Mouse (Mus musculus): Measurements from ENCODE around the gene Rcc1l. TPM values are rescaled to one million over a fixed set of nuclear protein-coding genes. Genes with fewer than 3 reads are reported as not detected.

Rcc1l gene
- polyA plus RNA-seq, 1 experiment, result 10.7 TPM

- TF ChIP-seq POLR2A (IDR thresholded peaks at IDR 0.05; ENCODE audit: low read depth, low read length) (no peak), CTCF (IDR thresholded peaks at IDR 0.05; ENCODE audit: extremely low read depth, insufficient read depth, insufficient read length, insufficient replicate concordance) (no peak)
- no peak overlapping the region for H3K4me3 ChIP-seq (ENCODE audit: extremely low read depth, insufficient read depth, insufficient read length)
- H3K27me3 ChIP-seq (ENCODE audit: control insufficient read depth, insufficient read depth, low read length), result no peaks in the 10 kb centered on the region
- no peaks in the 10 kb centered on the region for H3K4me1 ChIP-seq (ENCODE audit: control insufficient read depth, insufficient read depth, insufficient read length)
- WGBS, result 81% methylated on average over 8 of the region's 8 CpGs
- no peaks in the 10 kb centered on the region for H3K36me3 ChIP-seq (ENCODE audit: control insufficient read depth, insufficient read depth, low read length)
- DNase-seq (ENCODE audit: low read depth in 1 of 2, low spot score in 2 of 2), result no peak
- no peak overlapping the region for H3K27ac ChIP-seq (ENCODE audit: insufficient read depth, low read length)
Observed at GRCm38 (mm10) chr5:134105829-134106228, 70.7 kb downstream of the Rcc1l start.

GRCm38 (mm10) chr5:134102720-134103119 is 73.9 kb downstream of the Rcc1l start:
- Histone ChIP-seq H3K27me3 (ENCODE audit: control insufficient read depth, insufficient read depth, low read length) (no peaks in the 10 kb centered on the region), H3K4me3 (ENCODE audit: extremely low read depth, insufficient read depth, insufficient read length) (no peak overlapping the region), H3K36me3 (ENCODE audit: control insufficient read depth, insufficient read depth, low read length) (no peaks in the 10 kb centered on the region), H3K4me1 (ENCODE audit: control insufficient read depth, insufficient read depth, insufficient read length) (peaks cover 3% of the 10 kb centered on the region; the same call in 1 of the 2 replicates), H3K27ac (ENCODE audit: insufficient read depth, low read length) (no peak overlapping the region)
- no peak for DNase-seq (ENCODE audit: low read depth in 1 of 2, low spot score in 2 of 2)
- TF ChIP-seq POLR2A (IDR thresholded peaks at IDR 0.05; ENCODE audit: low read depth, low read length) (no peak), CTCF (IDR thresholded peaks at IDR 0.05; ENCODE audit: extremely low read depth, insufficient read depth, insufficient read length, insufficient replicate concordance) (no peak)
- WGBS, result 48% methylated on average over 6 of the region's 6 CpGs

GRCm38 (mm10) chr5:134101883-134102282 is 74.7 kb downstream of the Rcc1l start:
- no peak overlapping the region for H3K4me3 ChIP-seq (ENCODE audit: extremely low read depth, insufficient read depth, insufficient read length)
- DNase-seq (ENCODE audit: low read depth in 1 of 2, low spot score in 2 of 2), result no peak
- no peak overlapping the region for H3K27ac ChIP-seq (ENCODE audit: insufficient read depth, low read length)
- WGBS, result 80% methylated on average over 5 of the region's 5 CpGs
- peaks cover 3% of the 10 kb centered on the region; the same call in 1 of the 2 replicates for H3K4me1 ChIP-seq (ENCODE audit: control insufficient read depth, insufficient read depth, insufficient read length)
- no peaks in the 10 kb centered on the region for H3K27me3 ChIP-seq (ENCODE audit: control insufficient read depth, insufficient read depth, low read length)
- TF ChIP-seq CTCF (IDR thresholded peaks at IDR 0.05; ENCODE audit: extremely low read depth, insufficient read depth, insufficient read length, insufficient replicate concordance) (no peak), POLR2A (IDR thresholded peaks at IDR 0.05; ENCODE audit: low read depth, low read length) (no peak)
- no peaks in the 10 kb centered on the region for H3K36me3 ChIP-seq (ENCODE audit: control insufficient read depth, insufficient read depth, low read length)

- Histone ChIP-seq H3K4me1 (ENCODE audit: control insufficient read depth, insufficient read depth, insufficient read length) (peaks cover 3% of the 10 kb centered on the region; the same call in 1 of the 2 replicates), H3K4me3 (ENCODE audit: extremely low read depth, insufficient read depth, insufficient read length) (no peak overlapping the region), H3K27ac (ENCODE audit: insufficient read depth, low read length) (no peak overlapping the region), H3K36me3 (ENCODE audit: control insufficient read depth, insufficient read depth, low read length) (no peaks in the 10 kb centered on the region), H3K27me3 (ENCODE audit: control insufficient read depth, insufficient read depth, low read length) (no peaks in the 10 kb centered on the region)
- WGBS, result 89% methylated on average over 5 of the region's 5 CpGs
- no peak for DNase-seq (ENCODE audit: low read depth in 1 of 2, low spot score in 2 of 2)
- no peak for TF ChIP-seq CTCF (IDR thresholded peaks at IDR 0.05; ENCODE audit: extremely low read depth, insufficient read depth, insufficient read length, insufficient replicate concordance)
- no peak for TF ChIP-seq POLR2A (IDR thresholded peaks at IDR 0.05; ENCODE audit: low read depth, low read length)
Observed at GRCm38 (mm10) chr5:134101322-134101721, 75.3 kb downstream of the Rcc1l start.

- H3K4me1 ChIP-seq (ENCODE audit: control insufficient read depth, insufficient read depth, insufficient read length), result peaks cover 3% of the 10 kb centered on the region; the same call in 1 of the 2 replicates
- H3K36me3 ChIP-seq (ENCODE audit: control insufficient read depth, insufficient read depth, low read length), result no peaks in the 10 kb centered on the region
- no peak overlapping the region; the same call in none of the 2 replicates for H3K4me3 ChIP-seq (ENCODE audit: extremely low read depth, insufficient read depth, insufficient read length)
- TF ChIP-seq POLR2A (IDR thresholded peaks at IDR 0.05; ENCODE audit: low read depth, low read length) (no peak), CTCF (IDR thresholded peaks at IDR 0.05; ENCODE audit: extremely low read depth, insufficient read depth, insufficient read length, insufficient replicate concordance) (no peak)
- no peak for DNase-seq (ENCODE audit: low read depth in 1 of 2, low spot score in 2 of 2)
- no peak overlapping the region for H3K27ac ChIP-seq (ENCODE audit: insufficient read depth, low read length)
- WGBS, result 18% methylated on average over 17 of the region's 17 CpGs
- H3K27me3 ChIP-seq (ENCODE audit: control insufficient read depth, insufficient read depth, low read length), result no peaks in the 10 kb centered on the region
Observed at GRCm38 (mm10) chr5:134100232-134100771, 76.3 kb downstream of the Rcc1l start.

GRCm38 (mm10) chr5:134099496-134100211 is 76.9 kb downstream of the Rcc1l start, which contains the start of gene Castor2:
Castor2 (plus strand) TSS chr5:134099711.
- peak; percentile 66 to 85 for DNase-seq (ENCODE audit: low read depth in 1 of 2, low spot score in 2 of 2)
- H3K27ac ChIP-seq (ENCODE audit: insufficient read depth, low read length), result no peak within 1 kb of the TSS; the same call in 1 of the 2 replicates
- TF ChIP-seq CTCF (IDR thresholded peaks at IDR 0.05; ENCODE audit: extremely low read depth, insufficient read depth, insufficient read length, insufficient replicate concordance), result no peak
- TF ChIP-seq POLR2A (IDR thresholded peaks at IDR 0.05; ENCODE audit: low read depth, low read length), result no peak
- no peaks in the 10 kb centered on the region for H3K36me3 ChIP-seq (ENCODE audit: control insufficient read depth, insufficient read depth, low read length)
- H3K27me3 ChIP-seq (ENCODE audit: control insufficient read depth, insufficient read depth, low read length), result no peaks in the 10 kb centered on the region
- WGBS, result 0% methylated on average over 57 of the region's 58 CpGs
- peaks cover 3% of the 10 kb centered on the region; the same call in 1 of the 2 replicates for H3K4me1 ChIP-seq (ENCODE audit: control insufficient read depth, insufficient read depth, insufficient read length)
- H3K4me3 ChIP-seq (ENCODE audit: extremely low read depth, insufficient read depth, insufficient read length), result peak within 1 kb of the TSS; percentile 64
